21 mouse cellular contexts compared by ENCODE assay signal in the genomic region with DNA sequence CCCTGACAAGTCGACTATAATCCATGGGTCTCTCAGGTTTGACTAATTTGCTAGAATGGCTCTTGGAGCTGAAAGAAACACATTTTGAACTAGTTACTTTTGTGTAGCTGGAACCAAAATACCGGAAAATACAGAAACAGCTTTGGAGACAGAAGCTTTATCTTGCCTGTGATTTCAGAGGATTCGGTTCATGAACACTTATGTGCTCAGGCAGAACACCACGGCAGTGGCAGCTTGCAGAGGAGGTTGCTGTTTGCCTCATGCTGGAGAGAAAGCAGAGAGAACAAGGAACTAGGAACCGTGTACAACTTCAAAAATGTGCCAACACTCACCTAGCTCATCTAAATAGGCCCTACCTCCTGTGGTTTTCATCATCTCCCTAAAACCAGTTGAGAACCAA. TPM values are rescaled to one million over a fixed set of nuclear protein-coding genes. Genes with fewer than 3 reads are reported as not detected.
A peak's percentile ranks its signal among the peaks of the same experiment; 100 is the strongest.
DNase-seq lines count a peak whose midpoint lies in the region; TF ChIP-seq lines count a peak whose summit lies in the region.
"Had no signal": no experiment of that assay in that cellular context is flagged by ENCODE, and none has a peak within 500 bp of the region (broad histone marks: within the 10 kb centered on the region; RNA-seq: fewer than 3 reads in every experiment).

No protein-coding gene starts in this region.

- no peak overlapping the region for H3K4me3 ChIP-seq in layer of hippocampus, adult 2 months
- H3K4me3 ChIP-seq: embryonic facial prominence, embryonic 12.5 days; forebrain, embryonic 15.5 days; heart, embryonic 12.5 days; hindbrain, embryonic 15.5 days had no signal

- DNase-seq in layer of hippocampus, adult 2 months (ENCODE audit: low spot score in 2 of 2) = peak in 1 of 2 experiments; percentile 40
- DNase-seq in layer of hippocampus, postnatal 25 days (ENCODE audit: extremely low spot score in 1 of 2, low spot score in 1 of 2) = no peak
- DNase-seq in right cerebral cortex, adult 18-20 months = peak; percentile 30
- DNase-seq in right cerebral cortex, postnatal 4 days = no peak
- peak; percentile 15 for DNase-seq in thymus, postnatal 25 days
- DNase-seq in thymus, postnatal 4 days = no peak
- DNase-seq in adrenal gland, adult 8-10 months = no peak
- DNase-seq: adrenal gland, adult 2 months; adrenal gland, postnatal 36 days; cerebellum, adult 11 months; cerebellum, adult 8-10 months; cerebellum, postnatal 14 days; gastrocnemius, postnatal 10 days had no signal

- no peak for TF ChIP-seq CTCF in layer of hippocampus, adult 2 months (conservative IDR thresholded peaks at IDR 0.05)

- peak overlapping the region; percentile 74 for H3K27ac ChIP-seq in layer of hippocampus, adult 2 months
- H3K27ac ChIP-seq: embryonic facial prominence, embryonic 12.5 days; forebrain, embryonic 15.5 days; hindbrain, embryonic 15.5 days had no signal

RNA-seq across cellular contexts. Expression of gene 4921504E06Rik, which starts 46.1 kb away (rescaled TPM):
- not detected for total RNA-seq in layer of hippocampus, adult 2 months (2021)
- not detected for total RNA-seq in layer of hippocampus, postnatal 25 days (2021)
- not detected for total RNA-seq in adrenal gland, adult 8-10 months (2022)
- total RNA-seq: adrenal gland, adult 2 months; adrenal gland, postnatal 36 days; ES-E14; gastrocnemius, postnatal 10 days; gastrocnemius, postnatal 4 days; heart, adult 8-10 months; heart, postnatal 25 days had no signal

RNA-seq across cellular contexts. Expression of gene Otud1, which starts 57.8 kb away (rescaled TPM):
- 10 to 100 TPM; 10.7 to 12.2 TPM for total RNA-seq in layer of hippocampus, adult 2 months (2021)
- 10 to 100 TPM; 12.3 TPM for total RNA-seq in layer of hippocampus, postnatal 25 days (2021)
- 10 to 100 TPM in 1 of 4 experiments, 1 to 10 TPM in 3; 7.1 to 10.7 (median 8.1) TPM for total RNA-seq in adrenal gland, adult 8-10 months (2022)

Comparison
In these comparisons a context has a peak if more than half of its experiments do, and no peak if none do; other contexts are left out.
1. DNase-seq: peak in right cerebral cortex, adult 18-20 months (single experiment) and thymus, postnatal 25 days (single experiment); none in layer of hippocampus, postnatal 25 days (0 of 2), right cerebral cortex, postnatal 4 days (single experiment), thymus, postnatal 4 days (single experiment) and adrenal gland, adult 8-10 months (single experiment).